Mouse (Mus musculus): ENCODE results near the gene Aprt.

The Aprt gene

DNA sequence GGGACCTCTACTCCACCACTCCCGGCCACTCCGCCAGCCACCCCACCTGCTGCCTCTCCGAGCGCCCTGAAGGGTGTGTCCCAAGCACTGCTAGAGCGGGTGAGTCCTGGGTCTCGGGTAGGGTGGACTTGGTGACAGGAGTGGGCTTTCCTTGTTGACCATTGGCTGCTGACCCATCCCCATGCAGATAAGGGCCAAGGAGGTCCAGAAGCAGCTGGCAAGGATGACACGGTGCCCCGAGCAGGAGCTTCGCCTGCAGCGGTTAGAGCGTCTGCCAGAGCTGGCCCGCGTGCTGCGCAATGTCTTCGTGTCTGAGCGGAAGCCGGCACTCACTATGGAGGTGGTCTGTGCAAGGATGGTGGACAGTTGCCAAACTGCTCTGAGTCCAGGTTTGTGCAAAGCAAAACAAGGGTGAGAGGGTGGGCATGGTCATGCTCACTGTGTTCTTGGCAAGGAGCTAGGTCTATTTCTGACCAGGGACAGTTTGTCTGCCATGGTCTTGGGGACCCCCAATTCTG is 4.9 kb downstream of the Aprt start:
- Histone ChIP-seq H3K9me3 (ENCODE audit: low read length) (no peaks in the 10 kb centered on the region), H3K4me3 (replicated peaks; ENCODE audit: low read length) (peak overlapping the region; percentile 100), H3K36me3 (ENCODE audit: insufficient read depth, low read length) (peaks cover 71% of the 10 kb centered on the region), H3K27me3 (ENCODE audit: insufficient read depth, low read length) (no peaks in the 10 kb centered on the region), H3K4me1 (replicated peaks; ENCODE audit: low read depth, low read length) (peaks cover 79% of the 10 kb centered on the region)
- TF ChIP-seq POU5F1 (IDR thresholded peaks at IDR 0.05; ENCODE audit: borderline replicate concordance, low read length) (no peak), NANOG (IDR thresholded peaks at IDR 0.05; ENCODE audit: borderline replicate concordance, low read length) (no peak), CTCF (conservative IDR thresholded peaks at IDR 0.05; ENCODE audit: low read length) (no peak)

- Histone ChIP-seq H3K27me3 (ENCODE audit: insufficient read depth, low read length) (no peaks in the 10 kb centered on the region), H3K9me3 (ENCODE audit: low read length) (no peaks in the 10 kb centered on the region), H3K36me3 (ENCODE audit: insufficient read depth, low read length) (peaks cover 71% of the 10 kb centered on the region), H3K4me3 (replicated peaks; ENCODE audit: low read length) (peak overlapping the region; percentile 100), H3K4me1 (replicated peaks; ENCODE audit: low read depth, low read length) (peaks cover 85% of the 10 kb centered on the region)
- no peak for TF ChIP-seq CTCF (conservative IDR thresholded peaks at IDR 0.05; ENCODE audit: low read length)
- no peak for TF ChIP-seq POU5F1 (IDR thresholded peaks at IDR 0.05; ENCODE audit: borderline replicate concordance, low read length)
- no peak for TF ChIP-seq NANOG (IDR thresholded peaks at IDR 0.05; ENCODE audit: borderline replicate concordance, low read length)
Measured at GRCm38 (mm10) chr8:122571153-122571552, 5.6 kb downstream of the Aprt start.

DNA sequence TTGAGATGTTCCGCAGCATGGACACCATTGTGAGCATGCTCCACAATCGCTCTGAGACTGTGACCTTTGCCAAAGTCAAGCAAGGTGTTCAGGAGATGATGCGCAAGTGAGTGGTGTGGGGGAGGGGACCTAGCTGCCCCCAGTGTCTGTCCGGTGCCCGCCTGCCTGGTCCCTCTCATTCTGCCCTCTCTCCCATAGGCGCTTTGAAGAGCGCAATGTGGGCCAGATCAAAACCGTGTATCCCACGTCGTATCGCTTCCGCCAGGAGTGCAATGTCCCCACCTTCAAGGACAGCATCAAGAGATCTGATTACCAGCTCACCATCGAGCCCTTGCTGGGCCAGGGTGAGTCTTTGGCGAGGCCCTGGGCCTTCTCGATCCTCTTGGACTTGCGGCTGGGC is 6.7 kb downstream of the Aprt start:
- Histone ChIP-seq H3K9me3 (ENCODE audit: low read length) (no peaks in the 10 kb centered on the region), H3K4me3 (replicated peaks; ENCODE audit: low read length) (peak overlapping the region; percentile 100), H3K27me3 (ENCODE audit: insufficient read depth, low read length) (no peaks in the 10 kb centered on the region), H3K36me3 (ENCODE audit: insufficient read depth, low read length) (peaks cover 62% of the 10 kb centered on the region), H3K4me1 (replicated peaks; ENCODE audit: low read depth, low read length) (peaks cover 85% of the 10 kb centered on the region)
- TF ChIP-seq CTCF (conservative IDR thresholded peaks at IDR 0.05; ENCODE audit: low read length): no peak

DNA sequence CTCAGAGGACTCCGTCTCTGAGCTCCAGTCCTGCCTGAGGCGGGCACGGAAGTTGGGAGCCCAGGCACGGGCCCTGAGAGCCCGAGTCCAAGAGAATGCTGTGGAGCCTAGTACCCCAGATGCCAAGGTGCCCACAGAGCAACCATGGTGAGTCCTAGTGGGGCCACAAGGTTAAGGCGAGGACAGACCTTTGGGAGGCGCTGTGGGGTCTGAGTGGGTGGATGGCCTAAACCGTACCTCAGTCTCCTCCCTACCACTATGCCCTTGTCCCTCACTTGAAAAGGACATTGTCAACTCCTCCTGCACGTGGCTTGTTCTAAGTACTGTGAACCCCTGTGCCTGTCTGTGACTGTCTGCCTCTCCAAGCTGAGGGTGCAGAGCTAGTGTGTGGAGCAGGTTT is 7.4 kb downstream of the Aprt start:
- Histone ChIP-seq H3K36me3 (ENCODE audit: insufficient read depth, low read length) (peaks cover 55% of the 10 kb centered on the region), H3K9me3 (ENCODE audit: low read length) (no peaks in the 10 kb centered on the region), H3K27me3 (ENCODE audit: insufficient read depth, low read length) (no peaks in the 10 kb centered on the region), H3K4me3 (replicated peaks; ENCODE audit: low read length) (peak overlapping the region; percentile 100), H3K4me1 (replicated peaks; ENCODE audit: low read depth, low read length) (peaks cover 85% of the 10 kb centered on the region)
- TF ChIP-seq POU5F1 (IDR thresholded peaks at IDR 0.05; ENCODE audit: borderline replicate concordance, low read length) (no peak), NANOG (IDR thresholded peaks at IDR 0.05; ENCODE audit: borderline replicate concordance, low read length) (no peak), CTCF (conservative IDR thresholded peaks at IDR 0.05; ENCODE audit: low read length) (no peak)

DNA sequence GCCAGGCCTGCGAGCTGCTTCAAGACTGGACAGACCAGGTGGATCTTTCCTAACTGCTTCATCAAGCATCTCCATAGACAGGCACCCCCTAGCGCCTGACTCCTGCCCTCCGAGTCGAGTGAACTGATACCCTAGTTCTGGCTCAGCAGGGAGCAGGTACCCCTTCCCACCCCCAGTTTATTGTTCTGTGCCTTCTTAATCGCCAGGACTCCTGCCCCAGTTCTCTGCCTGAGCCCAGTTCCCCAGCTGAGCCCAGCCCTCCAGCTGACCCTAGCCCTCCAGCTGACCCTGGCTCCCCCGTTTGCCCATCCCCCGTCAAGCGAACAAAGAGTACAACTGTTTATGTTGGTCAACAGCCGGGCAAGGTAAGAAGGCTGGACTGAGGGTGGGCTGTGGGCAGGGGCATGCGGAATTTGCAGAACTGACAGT is 7.8 kb downstream of the Aprt start:
- Histone ChIP-seq H3K4me3 (replicated peaks; ENCODE audit: low read length) (peak overlapping the region; percentile 100), H3K27me3 (ENCODE audit: insufficient read depth, low read length) (no peaks in the 10 kb centered on the region), H3K36me3 (ENCODE audit: insufficient read depth, low read length) (peaks cover 51% of the 10 kb centered on the region), H3K9me3 (ENCODE audit: low read length) (no peaks in the 10 kb centered on the region), H3K4me1 (replicated peaks; ENCODE audit: low read depth, low read length) (peaks cover 83% of the 10 kb centered on the region)
- TF ChIP-seq CTCF (conservative IDR thresholded peaks at IDR 0.05; ENCODE audit: low read length) (no peak), POU5F1 (IDR thresholded peaks at IDR 0.05; ENCODE audit: borderline replicate concordance, low read length) (no peak), NANOG (IDR thresholded peaks at IDR 0.05; ENCODE audit: borderline replicate concordance, low read length) (no peak)

DNA sequence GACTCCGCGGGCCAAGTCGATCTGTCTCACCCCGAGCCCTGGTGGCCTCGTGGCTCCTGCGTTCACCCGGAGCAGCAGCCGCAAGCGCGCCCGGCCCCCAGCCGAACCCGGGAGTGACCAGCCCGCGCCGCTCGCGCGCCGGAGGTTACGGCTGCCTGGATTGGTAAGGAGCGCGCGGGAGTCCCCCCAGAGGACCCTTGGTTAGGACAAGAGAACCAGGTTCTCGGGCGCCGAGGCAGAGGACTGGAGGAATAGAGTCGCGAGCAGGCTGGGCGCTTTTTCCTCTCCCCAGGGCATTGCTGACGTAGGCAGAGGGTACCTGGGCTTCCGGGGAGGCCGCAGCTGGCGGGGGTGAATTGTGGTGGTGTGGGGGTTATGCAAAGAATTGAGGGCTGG is 8.6 kb downstream of the Aprt start:
- Histone ChIP-seq H3K9me3 (ENCODE audit: low read length) (no peaks in the 10 kb centered on the region), H3K4me3 (replicated peaks; ENCODE audit: low read length) (peak overlapping the region; percentile 100), H3K27me3 (ENCODE audit: insufficient read depth, low read length) (no peaks in the 10 kb centered on the region), H3K36me3 (ENCODE audit: insufficient read depth, low read length) (peaks cover 45% of the 10 kb centered on the region), H3K4me1 (replicated peaks; ENCODE audit: low read depth, low read length) (peaks cover 75% of the 10 kb centered on the region)
- TF ChIP-seq CTCF (conservative IDR thresholded peaks at IDR 0.05; ENCODE audit: low read length) (no peak), NANOG (IDR thresholded peaks at IDR 0.05; ENCODE audit: borderline replicate concordance, low read length) (no peak), POU5F1 (IDR thresholded peaks at IDR 0.05; ENCODE audit: borderline replicate concordance, low read length) (no peak)

- TF ChIP-seq NANOG (IDR thresholded peaks at IDR 0.05; ENCODE audit: borderline replicate concordance, low read length): no peak
- no peak for TF ChIP-seq POU5F1 (IDR thresholded peaks at IDR 0.05; ENCODE audit: borderline replicate concordance, low read length)
- no peak for TF ChIP-seq CTCF (conservative IDR thresholded peaks at IDR 0.05; ENCODE audit: low read length)
- peaks cover 70% of the 10 kb centered on the region for H3K4me1 ChIP-seq (replicated peaks; ENCODE audit: low read depth, low read length)
- H3K27me3 ChIP-seq (ENCODE audit: insufficient read depth, low read length): no peaks in the 10 kb centered on the region
- peaks cover 39% of the 10 kb centered on the region for H3K36me3 ChIP-seq (ENCODE audit: insufficient read depth, low read length)
- peak within 1 kb of the TSS; percentile 100 for H3K4me3 ChIP-seq (replicated peaks; ENCODE audit: low read length)
- no peaks in the 10 kb centered on the region for H3K9me3 ChIP-seq (ENCODE audit: low read length)
Measured at GRCm38 (mm10) chr8:122567361-122568108, 9.2 kb downstream of the Aprt start, which contains the start of gene Cdt1. Cdt1 (plus strand) TSS chr8:122568015.

GRCm38 (mm10) chr8:122566766-122567165 is 9.9 kb downstream of the Aprt start:
- Histone ChIP-seq H3K27me3 (ENCODE audit: insufficient read depth, low read length) (no peaks in the 10 kb centered on the region), H3K4me3 (replicated peaks; ENCODE audit: low read length) (peak overlapping the region; percentile 100), H3K9me3 (ENCODE audit: low read length) (no peaks in the 10 kb centered on the region), H3K4me1 (replicated peaks; ENCODE audit: low read depth, low read length) (peaks cover 62% of the 10 kb centered on the region), H3K36me3 (ENCODE audit: insufficient read depth, low read length) (peaks cover 31% of the 10 kb centered on the region)
- TF ChIP-seq NANOG (IDR thresholded peaks at IDR 0.05; ENCODE audit: borderline replicate concordance, low read length) (no peak), CTCF (conservative IDR thresholded peaks at IDR 0.05; ENCODE audit: low read length) (no peak), POU5F1 (IDR thresholded peaks at IDR 0.05; ENCODE audit: borderline replicate concordance, low read length) (no peak)
